Mouse (Mus musculus) lung, adult 2 months (tissue): ENCODE measurements at regions not wholly inside any gene's neighbourhood (a gene's known extent, or its start where the extent isn't known, plus 50 kb on each side); places are given as distances from the start of the nearest gene placed in this dataset.

Experiments used
- CTCF ChIP-seq: fragments of 200-500 bp; IDR thresholded peaks from 2 replicates; pipeline ENCODE4 v1.5.1; 2011; ENCODE audit warnings: mild to moderate bottlenecking, low read length, control low read depth; ENCODE audit not compliant: insufficient read depth
- POLR2A ChIP-seq: fragments of 200-500 bp; IDR thresholded peaks from 2 replicates; pipeline ENCODE4 v1.6.1; 2011; ENCODE audit warnings: low read depth, mild to moderate bottlenecking, control low read depth, low read length, borderline replicate concordance; ENCODE audit errors: extremely low read depth

DNA sequence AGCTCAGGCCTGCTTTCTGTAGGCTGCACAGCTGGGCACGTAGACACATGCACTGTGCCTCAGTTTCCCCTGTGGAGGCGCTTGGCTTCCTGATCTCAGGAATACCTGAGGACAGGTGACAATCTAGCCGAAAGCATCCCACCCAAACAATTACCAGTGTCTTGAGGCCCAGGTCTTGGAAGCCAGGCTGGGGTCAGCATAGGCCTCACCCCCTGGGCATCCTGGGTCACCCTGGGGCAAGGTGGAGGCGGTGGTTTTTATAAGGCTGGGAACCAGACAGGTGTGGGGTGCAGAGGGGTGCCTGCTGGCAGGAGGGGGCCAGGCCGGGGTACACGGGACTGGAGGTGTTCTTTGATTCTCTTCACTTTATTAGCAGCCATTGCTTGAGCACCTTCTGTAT is 76.2 kb upstream of the Tmem189 start:
- no peak for TF ChIP-seq CTCF
- TF ChIP-seq POLR2A: no peak
